ENCODE assay signal across 8 mouse cellular contexts in the genomic region with DNA sequence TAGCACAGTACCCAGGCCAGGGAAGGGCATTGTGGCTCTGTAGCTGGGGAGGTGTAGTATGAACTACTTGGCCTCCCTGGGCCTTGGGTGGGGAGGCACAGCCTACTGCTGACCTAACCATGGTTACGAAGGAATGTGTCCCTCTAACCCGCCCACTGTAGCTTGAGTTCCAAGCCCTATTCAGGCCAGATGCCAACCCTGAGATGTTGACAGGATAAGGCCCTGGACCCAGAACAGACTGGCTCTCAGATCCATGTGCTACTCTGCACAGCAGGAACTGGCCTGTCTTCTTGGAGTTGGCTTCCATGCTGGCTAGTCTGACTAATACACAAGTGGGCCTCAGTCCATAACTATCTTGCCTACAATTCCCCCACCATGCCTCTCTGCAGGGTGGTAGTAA. TPM values are rescaled to one million over a fixed set of nuclear protein-coding genes. Genes with fewer than 3 reads are reported as not detected.
DNase-seq lines count a peak whose midpoint lies in the region; ATAC-seq and TF ChIP-seq lines count a peak whose summit lies in the region.

No protein-coding gene starts in this region.

- no peaks in the 10 kb centered on the region for H3K27me3 ChIP-seq in forebrain, embryonic 12.5 days
- H3K27me3 ChIP-seq in hindbrain, postnatal 0 days (ENCODE audit: insufficient read depth, low read length) = no peaks in the 10 kb centered on the region

- intact Hi-C loops in left cerebral cortex, postnatal 36 days (cut with DNase I) = no loop called here

- peaks cover 48% of the 10 kb centered on the region for H3K36me3 ChIP-seq in forebrain, embryonic 12.5 days (replicated peaks)
- peaks cover 25% of the 10 kb centered on the region for H3K36me3 ChIP-seq in hindbrain, postnatal 0 days (ENCODE audit: insufficient read depth, low read length)

- ATAC-seq in forebrain, embryonic 12.5 days (ENCODE audit: low FRiP score) = no peak
- peak; percentile 33 for ATAC-seq in hindbrain, postnatal 0 days

- H3K27ac ChIP-seq in forebrain, embryonic 12.5 days = peak overlapping the region; percentile 91
- H3K27ac ChIP-seq in hindbrain, postnatal 0 days = peak overlapping the region; percentile 72

- peak overlapping the region; percentile 46; the same call in 1 of the 2 replicates for H3K9ac ChIP-seq in forebrain, embryonic 12.5 days
- no peak overlapping the region for H3K9ac ChIP-seq in hindbrain, postnatal 0 days (replicated peaks; ENCODE audit: low read length)

- no peak for TF ChIP-seq CTCF in hindbrain, postnatal 0 days (IDR thresholded peaks at IDR 0.05; ENCODE audit: low read depth)

- WGBS in forebrain, embryonic 12.5 days = 68% methylated on average over 2 of the region's 2 CpGs
- WGBS in hindbrain, postnatal 0 days = 34% methylated on average over 2 of the region's 2 CpGs

- H3K4me2 ChIP-seq in forebrain, embryonic 12.5 days = peak overlapping the region; percentile 86
- no peak overlapping the region for H3K4me2 ChIP-seq in hindbrain, postnatal 0 days (ENCODE audit: low read depth, low read length)

- peak; percentile 79 for DNase-seq in MN1 (ENCODE audit: low spot score)
- DNase-seq in adrenal gland, postnatal 14 days = peak; percentile 79
- peak; percentile 80 for DNase-seq in hindbrain, postnatal 0 days (ENCODE audit: low spot score)
- peak; percentile 89 for DNase-seq in lung, postnatal 36 days
- no peak for DNase-seq in spleen, postnatal 10 days (ENCODE audit: low spot score in 2 of 2)
- no peak for DNase-seq in left cerebral cortex, postnatal 36 days (ENCODE audit: low spot score in 2 of 2)
- no peak for DNase-seq in embryo, embryonic 10 days (ENCODE audit: low spot score)

- peaks cover 76% of the 10 kb centered on the region for H3K4me1 ChIP-seq in forebrain, embryonic 12.5 days
- H3K4me1 ChIP-seq in hindbrain, postnatal 0 days (ENCODE audit: insufficient read depth, low read length) = peaks cover 34% of the 10 kb centered on the region

- peak overlapping the region; percentile 24; the same call in 1 of the 2 replicates for H3K4me3 ChIP-seq in forebrain, embryonic 12.5 days (replicated peaks)
- no peak overlapping the region for H3K4me3 ChIP-seq in hindbrain, postnatal 0 days (ENCODE audit: low read length)

- no peaks in the 10 kb centered on the region for H3K9me3 ChIP-seq in forebrain, embryonic 12.5 days
- H3K9me3 ChIP-seq in hindbrain, postnatal 0 days (ENCODE audit: low read length) = no peaks in the 10 kb centered on the region

RNA-seq across cellular contexts. Expression of gene Txnrd2, which starts 30.0 kb away (rescaled TPM):
- 66.4 and 66.5 TPM in 2 replicates for total RNA-seq in adrenal gland, postnatal 14 days (2021)
- polyA plus RNA-seq in forebrain, embryonic 12.5 days (2016; fragmentation: Nextera tagmentation; extraction: Ambion mirVana) = 23.3 and 23.7 TPM in 2 replicates
- 17.9 and 23.1 TPM in 2 replicates for total RNA-seq in hindbrain, postnatal 0 days (2014; rRNA removed)
- 37.6 and 41.8 TPM in 2 replicates for polyA plus RNA-seq in hindbrain, postnatal 0 days (2015; fragmentation: Nextera tagmentation; extraction: Ambion mirVana)
- 10 to 100 TPM; 21.7 TPM for total RNA-seq in left cerebral cortex, postnatal 36 days (2021)

RNA-seq across cellular contexts. Expression of gene Comt, which starts 30.5 kb away (rescaled TPM):
- total RNA-seq in adrenal gland, postnatal 14 days (2021) = 117 and 147 TPM in 2 replicates
- polyA plus RNA-seq in forebrain, embryonic 12.5 days (2016; fragmentation: Nextera tagmentation; extraction: Ambion mirVana) = 53.5 and 54.2 TPM in 2 replicates
- 82.8 and 88.9 TPM in 2 replicates for total RNA-seq in hindbrain, postnatal 0 days (2014; rRNA removed)
- 94.3 and 102 TPM in 2 replicates for polyA plus RNA-seq in hindbrain, postnatal 0 days (2015; fragmentation: Nextera tagmentation; extraction: Ambion mirVana)
- 100 to 1,000 TPM in 1 of 2 experiments, 10 to 100 TPM in 1; 89.1 to 100 TPM for total RNA-seq in left cerebral cortex, postnatal 36 days (2021)

RNA-seq across cellular contexts. Expression of gene Arvcf, which starts 48.2 kb away (rescaled TPM):
- 30.0 and 30.2 TPM in 2 replicates for total RNA-seq in adrenal gland, postnatal 14 days (2021)
- 115 and 126 TPM in 2 replicates for polyA plus RNA-seq in forebrain, embryonic 12.5 days (2016; fragmentation: Nextera tagmentation; extraction: Ambion mirVana)
- 168 and 180 TPM in 2 replicates for total RNA-seq in hindbrain, postnatal 0 days (2014; rRNA removed)
- 46.3 and 48.9 TPM in 2 replicates for polyA plus RNA-seq in hindbrain, postnatal 0 days (2015; fragmentation: Nextera tagmentation; extraction: Ambion mirVana)
- total RNA-seq in left cerebral cortex, postnatal 36 days (2021) = 10 to 100 TPM; 36.6 to 48.0 TPM

RNA-seq across cellular contexts. Expression of gene Tango2, which starts 48.3 kb away (rescaled TPM):
- 30.2 and 30.5 TPM in 2 replicates for total RNA-seq in adrenal gland, postnatal 14 days (2021)
- polyA plus RNA-seq in forebrain, embryonic 12.5 days (2016; fragmentation: Nextera tagmentation; extraction: Ambion mirVana) = 40.7 and 41.5 TPM in 2 replicates
- total RNA-seq in hindbrain, postnatal 0 days (2014; rRNA removed) = 43.5 and 63.3 TPM in 2 replicates
- 95.6 and 99.2 TPM in 2 replicates for polyA plus RNA-seq in hindbrain, postnatal 0 days (2015; fragmentation: Nextera tagmentation; extraction: Ambion mirVana)
- total RNA-seq in left cerebral cortex, postnatal 36 days (2021) = 100 to 1,000 TPM; 158 to 165 TPM

Comparison
In these comparisons a context has a peak if more than half of its experiments do, and no peak if none do; other contexts are left out.
1. DNase-seq: peak in MN1 (single experiment), adrenal gland, postnatal 14 days (single experiment), hindbrain, postnatal 0 days (single experiment) and lung, postnatal 36 days (single experiment); none in spleen, postnatal 10 days (0 of 2), left cerebral cortex, postnatal 36 days (0 of 2) and embryo, embryonic 10 days (single experiment).